Mouse (Mus musculus) cerebellum, adult 8-10 months (tissue): ENCODE measurements around the gene Kitl.
A peak's percentile ranks its signal among the peaks of the same experiment; 100 is the strongest.

Experiments
- DNase-seq: peaks from one replicate; pipeline ENCODE4 v3.0.0; 2022

The Kitl gene

GRCm38 (mm10) chr10:100015370-100016325 lies at the start of gene Kitl:
Kitl (plus strand) TSS chr10:100015630.
- peak; percentile 7 for DNase-seq

- DNase-seq, result no peak
Measured at GRCm38 (mm10) chr10:99972866-99973265, 42.6 kb upstream of the Kitl start.

GRCm38 (mm10) chr10:99980096-99980495 lies 35.3 kb upstream of the Kitl start:
- no peak for DNase-seq

GRCm38 (mm10) chr10:99980916-99981315 lies 34.5 kb upstream of the Kitl start:
- DNase-seq, result no peak

- DNase-seq, result no peak
Measured at GRCm38 (mm10) chr10:99981887-99982286, 33.5 kb upstream of the Kitl start.

- no peak for DNase-seq
Measured at GRCm38 (mm10) chr10:99986745-99987144, 28.7 kb upstream of the Kitl start.

- DNase-seq, result no peak
Measured at GRCm38 (mm10) chr10:99989758-99990157, 25.7 kb upstream of the Kitl start.

GRCm38 (mm10) chr10:99992121-99992520 lies 23.3 kb upstream of the Kitl start:
- no peak for DNase-seq

- DNase-seq, result no peak
Measured at GRCm38 (mm10) chr10:100001452-100001851, 14.0 kb upstream of the Kitl start.

- no peak for DNase-seq
Measured at GRCm38 (mm10) chr10:100003797-100004196, 11.6 kb upstream of the Kitl start.

GRCm38 (mm10) chr10:100009681-100010080 lies 5.7 kb upstream of the Kitl start:
- no peak for DNase-seq

- no peak for DNase-seq
Measured at GRCm38 (mm10) chr10:100010291-100010690, 5.1 kb upstream of the Kitl start.

- no peak for DNase-seq
Measured at GRCm38 (mm10) chr10:100014096-100014495, 1.3 kb upstream of the Kitl start.

GRCm38 (mm10) chr10:100016326-100016709 lies 888 bp downstream of the Kitl start:
- DNase-seq, result peak; percentile 8

- no peak for DNase-seq
Measured at GRCm38 (mm10) chr10:100016941-100017770, 1.7 kb downstream of the Kitl start.

GRCm38 (mm10) chr10:100017771-100018070 lies 2.3 kb downstream of the Kitl start:
- DNase-seq, result no peak

GRCm38 (mm10) chr10:100018493-100018892 lies 3.1 kb downstream of the Kitl start:
- DNase-seq, result no peak

- DNase-seq, result no peak
Measured at GRCm38 (mm10) chr10:100019246-100020195, 4.1 kb downstream of the Kitl start.

GRCm38 (mm10) chr10:100022090-100022834 lies 6.8 kb downstream of the Kitl start:
- no peak for DNase-seq

GRCm38 (mm10) chr10:100022835-100023093 lies 7.3 kb downstream of the Kitl start:
- no peak for DNase-seq

GRCm38 (mm10) chr10:100025665-100026064 lies 10.2 kb downstream of the Kitl start:
- no peak for DNase-seq

GRCm38 (mm10) chr10:100026778-100027177 lies 11.3 kb downstream of the Kitl start:
- no peak for DNase-seq
